Mouse (Mus musculus) left cerebral cortex, postnatal 36 days (tissue): ENCODE data around the gene Vegfa. TPM values are rescaled to one million over a fixed set of nuclear protein-coding genes. Genes with fewer than 3 reads are reported as not detected.

Source experiments
- DNase-seq, 2 experiments: peaks; one replicate each; pipeline ENCODE4 v3.0.0; 2021 to 2022; ENCODE audit warnings: low spot score in 2 of 2, mixed read lengths in 1 of 2
- intact Hi-C: fragments of 180-260 bp; cut with DNase I; formaldehyde crosslinking; loops from one replicate; pipeline ENCODE4 v1.15.1; 2025
- total RNA-seq, 2 experiments: library from RNA; stranded (reverse); gene quantifications; 2 replicates each; pipeline ENCODE4 v1.2.3; 2021

The Vegfa gene
- total RNA-seq, 2 experiments from 2014 or later: 70.0 to 117 TPM

DNA sequence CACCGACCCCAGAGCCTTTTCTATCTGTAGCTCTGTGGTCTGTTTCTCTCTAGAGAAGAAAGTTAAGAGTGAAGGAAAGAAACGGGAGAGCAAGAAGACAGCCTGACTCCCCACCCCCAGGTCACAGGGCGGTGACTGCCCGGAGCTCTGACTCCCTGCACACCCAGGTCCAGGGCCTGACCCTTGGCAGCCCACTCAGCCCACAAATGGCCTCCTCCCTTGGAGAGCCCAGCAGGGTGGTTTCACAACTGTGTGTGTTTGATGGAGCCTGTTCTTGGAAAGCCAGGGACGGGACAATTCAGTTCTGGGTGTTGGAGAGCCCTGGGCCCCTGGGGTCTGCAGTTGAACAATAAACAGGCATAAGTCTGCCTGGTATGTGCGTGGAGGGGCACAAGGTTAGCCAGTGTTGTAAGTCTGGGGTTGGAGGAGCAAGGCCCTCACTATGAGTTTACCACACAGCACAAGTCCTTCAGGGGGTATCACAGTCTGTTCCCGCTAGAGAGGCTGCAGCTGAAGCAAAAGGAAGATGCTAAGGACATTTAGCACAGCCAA is 21.2 kb upstream of the Vegfa start:
- intact Hi-C loops: no loop called here
- no peak for DNase-seq

DNA sequence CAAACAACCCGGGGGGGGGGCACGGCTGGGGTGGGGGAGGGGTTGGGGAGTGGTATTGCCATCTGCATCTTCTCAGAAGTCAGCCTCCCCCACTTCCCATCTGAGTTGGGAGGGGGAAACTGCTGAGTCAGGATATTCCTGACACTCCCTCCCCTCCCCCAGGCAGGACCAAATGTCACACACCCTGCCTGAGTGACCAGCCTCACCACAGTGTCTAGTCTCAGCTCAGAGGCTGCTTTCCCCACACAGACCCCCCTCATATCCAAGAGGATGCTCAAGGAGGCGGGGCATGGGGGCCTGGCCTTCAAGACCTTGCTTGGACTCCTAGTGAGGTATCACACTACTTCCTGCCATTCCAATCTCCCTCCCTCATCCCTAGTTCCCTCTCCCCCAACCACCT is 20.0 kb upstream of the Vegfa start:
- DNase-seq: no peak
- intact Hi-C loops: no loop called here

DNA sequence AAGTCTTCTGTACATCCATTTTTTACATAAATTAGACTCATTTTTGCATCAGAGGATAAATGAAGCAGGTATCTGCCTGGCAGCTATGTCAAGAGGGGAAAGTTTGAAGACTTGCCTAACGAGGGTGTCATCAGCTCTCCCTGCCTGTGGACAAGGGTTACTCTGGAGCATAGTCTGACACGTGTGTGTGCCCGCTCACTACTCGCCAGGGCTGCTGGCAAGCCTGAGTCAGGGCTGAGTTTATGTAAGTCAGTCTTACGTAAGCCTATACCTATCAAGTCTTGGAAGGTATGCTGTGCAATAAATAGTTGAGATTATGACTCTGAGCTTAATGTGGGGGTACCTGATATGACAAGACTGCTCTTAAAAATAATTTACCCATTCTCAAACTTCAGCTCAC is 19.2 kb upstream of the Vegfa start:
- no peak for DNase-seq
- intact Hi-C loops: no loop called here

DNA sequence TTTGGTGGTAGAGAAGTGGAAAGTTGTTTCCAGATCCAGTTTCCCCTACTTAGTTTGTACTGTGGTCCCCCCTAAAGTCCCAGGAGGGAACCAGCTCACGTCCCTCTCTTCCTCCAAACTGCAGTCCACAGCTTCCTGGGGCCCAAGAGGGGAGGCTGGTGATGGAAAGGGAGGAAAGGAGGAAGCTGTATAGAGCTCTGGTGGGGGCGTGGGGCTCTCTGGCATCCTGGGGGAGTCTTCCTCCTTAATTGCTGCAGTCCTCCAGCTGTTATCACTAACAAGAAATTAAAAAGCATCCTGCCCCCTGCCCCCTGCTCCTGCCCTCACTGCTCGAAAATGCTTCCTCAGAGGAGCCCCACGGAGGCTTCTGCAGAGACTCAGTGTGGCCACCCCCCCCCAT is 17.4 kb upstream of the Vegfa start:
- DNase-seq: no peak
- intact Hi-C loops: no loop called here

DNA sequence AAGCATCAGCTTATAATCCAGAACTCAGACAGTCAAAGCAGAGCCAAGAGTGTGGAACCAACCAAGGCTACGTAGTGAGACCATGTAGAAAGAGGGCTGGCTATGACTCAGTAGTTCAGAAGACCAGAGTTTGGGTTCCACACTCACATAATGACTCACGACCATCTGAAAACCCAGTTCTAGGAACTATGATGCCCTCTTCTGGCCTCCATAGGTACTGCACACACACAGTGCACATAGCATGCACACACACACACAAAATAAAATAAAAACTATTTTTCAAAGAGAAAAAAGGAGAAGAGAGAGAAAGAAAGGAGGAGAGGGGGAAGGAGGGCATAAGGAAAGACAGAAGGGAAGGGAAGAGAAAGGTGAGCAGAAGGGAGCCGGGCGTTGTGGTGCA is 16.0 kb upstream of the Vegfa start:
- no peak for DNase-seq
- intact Hi-C loops: no loop called here

DNA sequence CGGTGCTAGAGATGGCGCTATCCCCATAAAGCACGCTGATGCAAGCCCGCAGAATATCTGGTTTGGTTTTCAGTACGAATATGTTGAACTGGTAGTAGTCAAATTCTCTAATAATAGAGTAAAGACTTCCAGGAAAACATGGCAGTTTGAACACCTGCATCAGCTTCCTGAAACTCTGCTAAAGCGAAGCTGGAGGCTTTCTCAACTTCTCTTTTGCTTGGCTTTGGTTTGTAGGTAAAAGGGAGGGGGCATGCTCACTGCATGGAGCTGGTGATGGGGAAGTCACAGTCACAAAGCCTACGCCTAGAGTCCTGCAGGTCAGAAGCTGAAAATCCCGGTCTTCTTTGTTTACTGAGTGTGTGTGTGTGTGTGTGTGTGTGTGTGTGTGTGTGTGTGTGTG is 13.6 kb upstream of the Vegfa start:
- intact Hi-C loops: no loop called here
- no peak for DNase-seq

DNA sequence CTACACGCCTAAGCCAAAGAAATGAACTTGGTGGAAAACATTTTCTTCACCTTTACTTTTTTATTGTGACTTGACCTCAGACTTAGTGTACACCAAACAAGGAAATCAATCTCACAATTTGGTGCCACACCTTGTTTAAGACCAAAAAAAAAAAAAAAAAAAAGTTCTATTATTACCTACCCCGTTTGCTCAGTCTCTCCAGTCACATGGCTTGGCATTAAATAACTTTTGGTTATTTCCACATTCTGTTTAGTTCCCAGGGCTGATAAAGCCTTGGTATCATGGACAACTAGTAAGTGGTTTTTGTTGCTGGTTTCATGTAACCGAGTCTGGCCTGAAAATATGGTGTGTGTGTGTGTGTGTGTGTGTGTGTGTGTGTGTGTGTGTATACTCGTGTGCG is 12.8 kb upstream of the Vegfa start:
- no peak for DNase-seq
- intact Hi-C loops: no loop called here

DNA sequence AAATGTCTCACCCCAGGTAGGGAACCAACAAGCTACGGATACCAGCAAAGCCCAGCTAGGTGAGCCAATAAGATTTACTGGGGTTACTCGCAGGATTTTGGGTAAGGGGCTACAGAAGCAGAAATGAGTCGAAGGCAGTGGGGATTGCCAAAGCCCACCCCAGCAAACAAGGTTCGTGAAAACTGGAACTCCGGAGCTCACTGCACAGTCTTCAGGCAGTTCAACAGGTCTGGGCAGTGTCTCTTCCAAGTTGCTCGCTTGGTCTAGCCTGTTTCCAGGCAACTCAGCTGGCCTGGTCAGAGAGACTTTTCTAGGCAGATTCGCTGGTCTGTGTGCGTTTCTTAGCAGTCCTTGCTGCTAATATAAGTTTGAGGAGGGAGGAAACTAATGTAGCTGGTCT is 10.0 kb upstream of the Vegfa start:
- DNase-seq: no peak
- intact Hi-C loops: no loop called here

DNA sequence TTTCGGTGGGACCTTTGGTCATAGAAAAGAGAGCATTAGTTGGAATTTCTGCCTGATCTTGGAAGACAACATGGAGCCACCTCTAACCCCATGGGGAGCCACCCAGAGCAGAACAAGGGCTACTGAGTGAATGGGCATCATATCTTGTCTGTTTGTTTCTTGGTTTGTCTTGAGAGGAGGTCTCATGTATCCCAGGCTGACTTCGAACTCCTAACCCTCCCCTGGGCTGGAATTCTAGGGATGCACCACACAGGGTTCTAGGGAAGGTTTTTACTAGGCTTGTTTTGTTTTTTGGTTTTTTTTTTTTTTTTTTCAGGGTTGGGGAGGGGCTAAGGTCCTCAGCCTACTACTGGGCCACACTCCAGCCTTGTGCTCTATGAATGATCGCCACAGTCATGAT is 9.5 kb upstream of the Vegfa start:
- intact Hi-C loops: no loop called here

GRCm38 (mm10) chr17:46041223-46041622 is 9.1 kb upstream of the Vegfa start:
- intact Hi-C loops: no loop called here
- DNase-seq: no peak

More for the DNA sequence above, 9.5 kb upstream of the Vegfa start:
- DNase-seq: no peak

DNA sequence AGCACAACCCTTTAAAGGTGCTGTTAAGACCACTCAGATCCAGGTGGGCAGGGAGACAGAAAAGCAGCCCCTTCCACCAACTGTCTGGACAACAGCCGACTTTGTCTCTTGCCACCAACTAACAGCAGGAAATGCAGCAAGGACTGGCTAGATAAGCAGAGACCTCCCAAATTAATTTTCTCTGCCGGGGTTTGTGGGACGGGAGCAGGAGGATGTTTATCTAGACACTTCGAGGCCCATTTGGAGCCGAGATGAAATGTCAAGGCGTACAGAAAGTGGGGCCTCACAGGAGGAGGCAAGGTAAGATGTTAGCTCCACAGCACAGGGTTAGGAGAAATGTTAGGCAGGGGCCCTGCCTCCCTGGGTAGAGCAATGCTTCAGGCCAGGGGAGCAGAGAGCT is 8.4 kb upstream of the Vegfa start:
- intact Hi-C loops: no loop called here
- no peak for DNase-seq

GRCm38 (mm10) chr17:46038906-46039305 is 6.7 kb upstream of the Vegfa start:
- no peak for DNase-seq
- intact Hi-C loops: no loop called here

- intact Hi-C loops: no loop called here
- no peak for DNase-seq
These were observed 4.2 kb upstream of the Vegfa start for GRCm38 (mm10) chr17:46036400-46036799.

DNA sequence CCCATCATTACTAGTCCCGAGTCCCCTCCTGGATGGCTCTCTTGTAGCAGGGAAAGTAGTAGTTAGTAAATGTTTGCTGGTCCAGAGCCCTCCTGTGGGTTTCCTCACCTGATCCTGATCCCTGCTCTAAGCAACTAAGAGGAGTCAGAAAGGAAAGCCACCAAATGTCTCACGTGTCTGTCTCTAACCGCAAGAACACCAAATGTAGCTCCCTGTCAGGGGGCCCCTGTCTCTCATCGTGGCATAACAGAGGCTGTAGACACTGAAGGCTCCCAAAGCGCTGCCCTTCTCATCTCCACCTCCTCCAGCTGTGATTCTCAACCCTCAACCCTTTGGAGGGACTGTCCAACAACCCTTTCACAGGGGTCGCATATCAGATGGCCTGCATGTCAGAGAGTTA is 1.9 kb upstream of the Vegfa start:
- no peak for DNase-seq
- intact Hi-C loops: loop anchor here (5.0 kb wide), 2 partner anchors 78 to 98 kb away; partner anchors contain the start of gene Mrps18a

DNA sequence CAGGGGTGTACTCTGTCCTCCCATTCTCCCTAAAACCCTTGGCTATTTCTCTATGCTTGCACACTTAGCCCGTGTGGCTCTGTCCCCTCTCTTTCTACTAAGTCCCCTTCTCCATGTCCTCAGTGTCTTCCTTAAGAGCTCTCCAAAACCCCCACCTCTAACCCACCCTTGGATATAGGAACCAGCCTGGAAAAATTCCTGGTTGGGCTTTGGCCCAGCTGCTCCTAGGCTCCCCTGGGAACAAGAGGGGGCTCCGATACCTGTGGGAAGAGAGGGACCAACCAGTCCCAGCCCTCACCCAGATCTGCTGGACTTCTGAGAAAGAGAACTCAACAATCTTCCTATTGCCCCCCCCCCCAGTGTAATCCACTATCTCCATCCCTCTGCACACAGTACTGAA is 1.4 kb upstream of the Vegfa start:
- intact Hi-C loops: loop anchor here (5.0 kb wide), 2 partner anchors 79 to 99 kb away; partner anchors contain the start of gene Mrps18a
- DNase-seq: no peak

GRCm38 (mm10) chr17:46033122-46033521 is 953 bp upstream of the Vegfa start:
- intact Hi-C loops: loop anchor here (5.0 kb wide), 2 partner anchors 79 to 99 kb away; partner anchors contain the start of gene Mrps18a
- no peak for DNase-seq

DNA sequence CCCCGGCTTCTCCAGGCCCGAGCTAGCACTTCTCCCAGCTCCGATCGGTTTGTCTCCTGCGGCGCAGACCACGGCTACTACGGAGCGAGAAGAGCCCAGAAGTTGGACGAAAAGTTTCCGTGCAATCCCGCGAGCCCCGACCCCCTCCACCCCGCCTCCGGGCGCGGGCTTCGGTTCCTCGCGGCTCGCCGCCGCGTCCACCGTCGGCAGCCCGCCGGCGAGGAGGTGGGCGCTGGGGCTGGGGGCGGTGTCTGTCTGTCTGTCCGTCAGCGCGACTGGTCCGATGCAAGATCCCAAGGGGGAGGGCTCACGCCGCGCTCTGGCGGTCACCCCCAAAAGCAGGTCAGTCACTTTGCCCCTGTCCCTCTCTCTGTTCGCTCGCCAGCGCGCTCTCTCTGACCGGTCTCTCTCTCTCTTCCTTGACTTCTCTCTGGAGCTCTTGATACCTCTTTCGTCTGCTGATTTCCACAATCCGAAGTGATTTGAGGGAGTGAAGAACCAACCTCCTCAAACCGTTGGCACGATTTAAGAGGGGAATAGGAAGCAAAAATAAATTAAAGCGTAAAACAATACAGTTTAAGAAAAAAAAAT is 453 bp downstream of the Vegfa start:
- intact Hi-C loops: loop anchor here (1.0 to 5.0 kb wide), 3 partner anchors 81 to 296 kb away; partner anchors contain the start of gene Mrps18a
- DNase-seq: peak; percentile 59 to 60

- peak; percentile 64 to 75 for DNase-seq
- intact Hi-C loops: loop anchor here (5.0 kb wide), 2 partner anchors 81 to 101 kb away; partner anchors contain the start of gene Mrps18a
These were observed 1.2 kb downstream of the Vegfa start for GRCm38 (mm10) chr17:46030731-46031620.

DNA sequence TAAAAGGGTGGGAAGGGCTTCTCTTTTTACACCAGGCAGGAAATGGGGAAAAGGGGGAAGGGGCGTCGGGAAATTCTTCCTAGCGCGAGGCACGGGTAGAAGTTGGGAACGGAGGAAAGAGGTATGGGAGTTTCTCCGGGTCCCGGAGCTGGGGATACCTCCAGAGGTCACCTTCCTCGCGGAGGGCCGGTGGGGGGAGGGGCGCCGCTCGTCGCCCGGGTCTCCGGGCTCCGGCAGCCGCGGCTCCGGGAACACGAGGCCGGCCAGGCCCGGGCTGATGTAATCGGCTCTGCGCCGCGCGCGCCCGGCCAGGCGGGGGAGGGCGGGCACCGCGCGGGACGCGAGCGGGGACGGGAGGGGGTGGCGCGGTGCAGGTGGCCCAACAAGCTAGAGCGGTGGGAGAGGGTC is 1.8 kb downstream of the Vegfa start:
- intact Hi-C loops: loop anchor here (5.0 kb wide), 2 partner anchors 82 to 102 kb away; partner anchors contain the start of gene Mrps18a

GRCm38 (mm10) chr17:46029554-46030207 is 2.5 kb downstream of the Vegfa start:
- intact Hi-C loops: loop anchor here (5.0 kb wide), 3 partner anchors 83 to 222 kb away; partner anchors contain the start of gene Mrps18a
- DNase-seq: no peak

More for the DNA sequence above, 1.8 kb downstream of the Vegfa start:
- DNase-seq: peak; percentile 43 to 75
